Mouse (Mus musculus) olfactory bulb, adult 2 months (tissue): ENCODE data around the gene Gtpbp4.

Source experiments
- CTCF ChIP-seq: fragments of 200-500 bp; IDR thresholded peaks from 2 replicates; pipeline ENCODE4 v1.5.1; 2012; ENCODE audit warnings: low read depth, mild to moderate bottlenecking, low read length, moderate library complexity; ENCODE audit not compliant: insufficient read depth
- POLR2A ChIP-seq: fragments of 200-500 bp; IDR thresholded peaks from 2 replicates; pipeline ENCODE4 v1.6.1; 2012; ENCODE audit warnings: mild to moderate bottlenecking, low read depth, low read length, moderate library complexity; ENCODE audit not compliant: insufficient read depth

DNA sequence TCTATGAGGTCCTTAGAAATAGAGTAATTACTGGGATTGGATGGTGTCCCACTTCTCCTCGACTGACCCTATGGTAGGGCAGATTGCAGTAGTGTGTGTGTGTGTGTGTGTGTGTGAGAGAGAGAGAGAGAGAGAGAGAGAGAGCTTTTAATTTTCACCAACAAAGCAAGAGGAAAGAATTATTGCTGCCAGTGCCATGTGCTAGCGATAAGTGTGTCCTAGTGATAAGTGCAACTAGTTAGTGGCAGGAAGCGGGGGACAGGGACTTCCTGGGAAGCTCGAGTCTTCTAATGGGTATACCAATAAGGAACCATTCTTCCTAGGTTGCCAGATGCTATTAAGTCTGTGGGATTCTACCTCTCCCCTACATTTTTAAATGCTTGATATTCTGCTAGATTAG, 23.8 kb upstream of the Gtpbp4 start:
- no peak for TF ChIP-seq CTCF
- TF ChIP-seq POLR2A = no peak
